In the genomic region with DNA sequence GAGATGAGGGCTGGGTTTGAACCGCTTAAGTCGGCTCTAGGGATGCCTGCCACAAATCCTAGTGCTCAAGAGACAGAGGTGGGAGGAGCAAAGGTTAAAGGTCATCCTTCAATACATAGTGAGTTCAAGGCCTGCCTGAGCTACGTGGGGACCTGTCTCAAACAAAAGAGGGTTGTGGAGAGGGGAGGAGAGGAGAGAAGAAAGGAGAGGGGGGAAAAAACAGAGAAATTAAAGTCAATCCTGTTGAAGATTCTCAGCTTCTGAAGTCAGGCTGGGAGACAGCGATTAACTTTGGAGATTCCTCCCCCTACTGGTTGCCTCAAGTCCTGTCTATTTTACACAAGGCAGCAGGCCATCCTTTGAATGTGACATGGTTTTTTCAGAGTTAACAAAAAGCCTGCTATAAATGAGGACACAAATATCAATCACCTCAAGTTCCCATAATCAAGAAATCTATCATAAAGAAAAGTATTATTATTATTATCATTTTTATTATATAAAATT, we compare ENCODE assay signal across 8 mouse cellular contexts. TPM values are rescaled to one million over a fixed set of nuclear protein-coding genes. Genes with fewer than 3 reads are reported as not detected.
DNase-seq lines count a peak whose midpoint lies in the region; ATAC-seq and TF ChIP-seq lines count a peak whose summit lies in the region.

No protein-coding gene starts in this region.

- TF ChIP-seq EP300 in heart, adult 2 months (IDR thresholded peaks at IDR 0.05; ENCODE audit: insufficient read depth, low read depth, low read length), result no peak

- intact Hi-C loops in heart, adult 2 months (cut with DNase I), result loop anchor here (1.0 to 5.0 kb wide), 2 partner anchors 306 to 353 kb away; no protein-coding TSS in a partner anchor
- intact Hi-C loops in heart, postnatal 36 days (cut with DNase I), result loop anchor here (1.0 to 5.0 kb wide), 2 partner anchors 311 to 353 kb away; no protein-coding TSS in a partner anchor

- WGBS in heart, adult 2 months, result 23% methylated on average over 4 of the region's 4 CpGs
- 30% methylated on average over 4 of the region's 4 CpGs for WGBS in midbrain, embryonic 14.5 days
- WGBS in midbrain, embryonic 10.5 days, result 36% methylated on average over 4 of the region's 4 CpGs

- no peaks in the 10 kb centered on the region for H3K9me3 ChIP-seq in midbrain, embryonic 14.5 days (ENCODE audit: control insufficient read depth, low read length)
- no peaks in the 10 kb centered on the region for H3K9me3 ChIP-seq in midbrain, embryonic 10.5 days (replicated peaks)

- no peak for ATAC-seq in midbrain, embryonic 14.5 days (ENCODE audit: low FRiP score, low TSS enrichment)
- no peak for ATAC-seq in megakaryocyte, adult 5-6 weeks (ENCODE audit: poor library complexity, severe bottlenecking)

- H3K27me3 ChIP-seq in heart, adult 2 months (ENCODE audit: control insufficient read depth, insufficient read depth, low read length), result no peaks in the 10 kb centered on the region
- no peaks in the 10 kb centered on the region for H3K27me3 ChIP-seq in midbrain, embryonic 14.5 days (ENCODE audit: control insufficient read depth, insufficient read depth, low read length)
- no peaks in the 10 kb centered on the region for H3K27me3 ChIP-seq in midbrain, embryonic 10.5 days (ENCODE audit: low read depth, poor library complexity, severe bottlenecking)

- H3K4me1 ChIP-seq in heart, adult 2 months (ENCODE audit: control insufficient read depth, insufficient read depth, low read length), result no peaks in the 10 kb centered on the region
- H3K4me1 ChIP-seq in midbrain, embryonic 14.5 days (ENCODE audit: control insufficient read depth, insufficient read depth, low read length), result peaks cover 2% of the 10 kb centered on the region; the same call in 1 of the 2 replicates
- peaks cover 2% of the 10 kb centered on the region for H3K4me1 ChIP-seq in midbrain, embryonic 10.5 days

- DNase-seq in heart, adult 2 months, result no peak
- DNase-seq in heart, postnatal 36 days, result no peak
- peak; percentile 85 for DNase-seq in midbrain, embryonic 14.5 days
- DNase-seq in midbrain, embryonic 10.5 days (ENCODE audit: low spot score), result no peak
- DNase-seq in R1 (ENCODE audit: low read depth, low spot score), result peak; percentile 67
- peak; percentile 19 for DNase-seq in lung, postnatal 14 days
- DNase-seq in layer of hippocampus, adult 11-12 months (ENCODE audit: low spot score), result no peak

- H3K4me3 ChIP-seq in heart, adult 2 months, result no peak overlapping the region
- H3K4me3 ChIP-seq in midbrain, embryonic 14.5 days (replicated peaks; ENCODE audit: low read depth, low read length), result no peak overlapping the region
- no peak overlapping the region for H3K4me3 ChIP-seq in midbrain, embryonic 10.5 days

- H3K27ac ChIP-seq in heart, adult 2 months, result no peak overlapping the region
- H3K27ac ChIP-seq in midbrain, embryonic 14.5 days (replicated peaks; ENCODE audit: low read depth, low read length), result no peak overlapping the region
- H3K27ac ChIP-seq in midbrain, embryonic 10.5 days (replicated peaks), result no peak overlapping the region

- H3K9ac ChIP-seq in heart, adult 2 months (ENCODE audit: low read depth, low read length), result no peak overlapping the region
- H3K9ac ChIP-seq in midbrain, embryonic 14.5 days (replicated peaks; ENCODE audit: low read length), result no peak overlapping the region

- peak; percentile 75 for TF ChIP-seq CTCF in heart, adult 2 months (IDR thresholded peaks at IDR 0.05)

- no peak overlapping the region for H3K4me2 ChIP-seq in midbrain, embryonic 14.5 days (ENCODE audit: low read length)

- H3K79me2 ChIP-seq in heart, adult 2 months (replicated peaks; ENCODE audit: control insufficient read depth, insufficient read depth, low read length), result no peaks in the 10 kb centered on the region

- H3K36me3 ChIP-seq in heart, adult 2 months (ENCODE audit: control insufficient read depth, insufficient read depth, low read length), result no peaks in the 10 kb centered on the region
- H3K36me3 ChIP-seq in midbrain, embryonic 14.5 days (ENCODE audit: control insufficient read depth, insufficient read depth, low read length), result no peaks in the 10 kb centered on the region
- H3K36me3 ChIP-seq in midbrain, embryonic 10.5 days, result no peaks in the 10 kb centered on the region

- TF ChIP-seq POLR2A in heart, adult 2 months (IDR thresholded peaks at IDR 0.05; ENCODE audit: insufficient read depth, low read depth, low read length), result no peak

RNA-seq across cellular contexts. Expression of a gene that starts 5.8 kb away (rescaled TPM):
- total RNA-seq in heart, adult 2 months (2021), result 10 to 100 TPM; 32.7 to 38.3 TPM
- 9.7 and 17.4 TPM in 2 replicates for polyA plus RNA-seq in heart, adult 2 months (2012; rRNA removed)
- 10 to 100 TPM; 36.4 to 37.4 TPM for total RNA-seq in heart, postnatal 36 days (2021)
- polyA plus RNA-seq in midbrain, embryonic 14.5 days (2014; fragmentation: Nextera tagmentation; extraction: Ambion mirVana), result 19.2 and 27.0 TPM in 2 replicates
- 8.5 and 9.5 TPM in 2 replicates for polyA plus RNA-seq in midbrain, embryonic 10.5 days (2016; fragmentation: Nextera tagmentation; extraction: Ambion mirVana)
- total RNA-seq in megakaryocyte, adult 5-6 weeks (2015), result 13.9 and 23.6 TPM in 2 replicates
- total RNA-seq in megakaryocyte, adult 5-6 weeks (2017), result 9.8 and 14.8 TPM in 2 replicates

Comparison
In these comparisons a context has a peak if more than half of its experiments do, and no peak if none do; other contexts are left out.
1. DNase-seq: peak in midbrain, embryonic 14.5 days (single experiment), R1 (single experiment) and lung, postnatal 14 days (single experiment); none in heart, adult 2 months (0 of 2), heart, postnatal 36 days (0 of 2), midbrain, embryonic 10.5 days (single experiment) and layer of hippocampus, adult 11-12 months (single experiment).